Mouse (Mus musculus): ENCODE data around the gene Pgrmc1. TPM values are rescaled to one million over a fixed set of nuclear protein-coding genes. Genes with fewer than 3 reads are reported as not detected.
"Not testable (repeated sequence)": the region's sequence is repeated elsewhere in the genome, so short reads cannot be mapped to it uniquely, and the experiment has no call there.

The Pgrmc1 gene
- 618 and 663 TPM in 2 replicates for polyA plus RNA-seq (2015; fragmentation: Nextera tagmentation; extraction: Ambion mirVana)

- no peaks in the 10 kb centered on the region for H3K27me3 ChIP-seq (replicated peaks; ENCODE audit: control insufficient read depth, insufficient read depth, low read length)
- no peaks in the 10 kb centered on the region for H3K36me3 ChIP-seq (ENCODE audit: control insufficient read depth, insufficient read depth, low read length)
- H3K9ac ChIP-seq (ENCODE audit: low read depth, low read length) = peak within 1 kb of the TSS; percentile 82
- H3K9me3 ChIP-seq (ENCODE audit: control insufficient read depth, low read length) = no peaks in the 10 kb centered on the region
- peaks cover 5% of the 10 kb centered on the region for H3K4me1 ChIP-seq (ENCODE audit: control insufficient read depth, insufficient read depth, low read depth, low read length)
- 18% methylated on average over 24 of the region's 45 CpGs for WGBS
- H3K4me3 ChIP-seq (ENCODE audit: low read length) = peak within 1 kb of the TSS; percentile 66
- ATAC-seq = peak; percentile 95
- H3K27ac ChIP-seq (ENCODE audit: low read depth, low read length) = peak within 1 kb of the TSS; percentile 87
- H3K4me2 ChIP-seq (ENCODE audit: low read length) = peak within 1 kb of the TSS; percentile 62
Measured at GRCm38 (mm10) chrX:36597707-36598389, at the start of gene Pgrmc1. Gene Pgrmc1 (plus strand): TSS chrX:36598206.

GRCm38 (mm10) chrX:36548798-36549197 is 49.2 kb upstream of the Pgrmc1 start:
- WGBS = 74% methylated on average over 5 of the region's 5 CpGs

GRCm38 (mm10) chrX:36550906-36551305 is 47.1 kb upstream of the Pgrmc1 start:
- peak; percentile 71 for ATAC-seq
- no peaks in the 10 kb centered on the region for H3K4me1 ChIP-seq (ENCODE audit: control insufficient read depth, insufficient read depth, low read depth, low read length)
- H3K9me3 ChIP-seq (ENCODE audit: control insufficient read depth, low read length) = no peaks in the 10 kb centered on the region
- H3K4me2 ChIP-seq (ENCODE audit: low read length) = no peak overlapping the region
- 38% methylated on average over 5 of the region's 5 CpGs for WGBS
- H3K4me3 ChIP-seq (ENCODE audit: low read length) = no peak overlapping the region
- no peak overlapping the region for H3K27ac ChIP-seq (ENCODE audit: low read depth, low read length)
- no peak overlapping the region for H3K9ac ChIP-seq (ENCODE audit: low read depth, low read length)
- no peaks in the 10 kb centered on the region for H3K27me3 ChIP-seq (replicated peaks; ENCODE audit: control insufficient read depth, insufficient read depth, low read length)
- H3K36me3 ChIP-seq (ENCODE audit: control insufficient read depth, insufficient read depth, low read length) = no peaks in the 10 kb centered on the region

More at GRCm38 (mm10) chrX:36548798-36549197, 49.2 kb upstream of the Pgrmc1 start:
- no peak overlapping the region for H3K4me3 ChIP-seq (ENCODE audit: low read length)
- H3K9ac ChIP-seq (ENCODE audit: low read depth, low read length) = no peak overlapping the region
- H3K9me3 ChIP-seq (ENCODE audit: control insufficient read depth, low read length) = no peaks in the 10 kb centered on the region
- no peaks in the 10 kb centered on the region for H3K27me3 ChIP-seq (replicated peaks; ENCODE audit: control insufficient read depth, insufficient read depth, low read length)
- no peaks in the 10 kb centered on the region for H3K36me3 ChIP-seq (ENCODE audit: control insufficient read depth, insufficient read depth, low read length)
- no peak overlapping the region for H3K4me2 ChIP-seq (ENCODE audit: low read length)
- H3K4me1 ChIP-seq (ENCODE audit: control insufficient read depth, insufficient read depth, low read depth, low read length) = no peaks in the 10 kb centered on the region
- no peak overlapping the region for H3K27ac ChIP-seq (ENCODE audit: low read depth, low read length)
- ATAC-seq = no peak

GRCm38 (mm10) chrX:36551351-36551750 is 46.7 kb upstream of the Pgrmc1 start:
- Histone ChIP-seq H3K27me3 (replicated peaks; ENCODE audit: control insufficient read depth, insufficient read depth, low read length) (no peaks in the 10 kb centered on the region), H3K4me1 (ENCODE audit: control insufficient read depth, insufficient read depth, low read depth, low read length) (no peaks in the 10 kb centered on the region), H3K9ac (ENCODE audit: low read depth, low read length) (no peak overlapping the region), H3K9me3 (ENCODE audit: control insufficient read depth, low read length) (no peaks in the 10 kb centered on the region), H3K4me3 (ENCODE audit: low read length) (no peak overlapping the region), H3K36me3 (ENCODE audit: control insufficient read depth, insufficient read depth, low read length) (no peaks in the 10 kb centered on the region), H3K4me2 (ENCODE audit: low read length) (no peak overlapping the region), H3K27ac (ENCODE audit: low read depth, low read length) (no peak overlapping the region)
- 29% methylated on average over 6 of the region's 6 CpGs for WGBS
- ATAC-seq = no peak

GRCm38 (mm10) chrX:36552055-36552587 is 45.9 kb upstream of the Pgrmc1 start:
- Histone ChIP-seq H3K4me2 (ENCODE audit: low read length) (no peak overlapping the region), H3K27me3 (replicated peaks; ENCODE audit: control insufficient read depth, insufficient read depth, low read length) (no peaks in the 10 kb centered on the region), H3K36me3 (ENCODE audit: control insufficient read depth, insufficient read depth, low read length) (no peaks in the 10 kb centered on the region), H3K9me3 (ENCODE audit: control insufficient read depth, low read length) (no peaks in the 10 kb centered on the region), H3K4me1 (ENCODE audit: control insufficient read depth, insufficient read depth, low read depth, low read length) (no peaks in the 10 kb centered on the region), H3K9ac (ENCODE audit: low read depth, low read length) (no peak overlapping the region), H3K4me3 (ENCODE audit: low read length) (no peak overlapping the region), H3K27ac (ENCODE audit: low read depth, low read length) (no peak overlapping the region)
- peak; percentile 84 for ATAC-seq
- 43% methylated on average over 4 of the region's 5 CpGs for WGBS

- no peak for ATAC-seq
- Histone ChIP-seq H3K9ac (ENCODE audit: low read depth, low read length) (no peak overlapping the region), H3K27me3 (replicated peaks; ENCODE audit: control insufficient read depth, insufficient read depth, low read length) (no peaks in the 10 kb centered on the region), H3K27ac (ENCODE audit: low read depth, low read length) (no peak overlapping the region), H3K4me2 (ENCODE audit: low read length) (no peak overlapping the region), H3K9me3 (ENCODE audit: control insufficient read depth, low read length) (no peaks in the 10 kb centered on the region), H3K36me3 (ENCODE audit: control insufficient read depth, insufficient read depth, low read length) (no peaks in the 10 kb centered on the region), H3K4me1 (ENCODE audit: control insufficient read depth, insufficient read depth, low read depth, low read length) (no peaks in the 10 kb centered on the region), H3K4me3 (ENCODE audit: low read length) (no peak overlapping the region)
- WGBS = 71% methylated on average over 3 of the region's 3 CpGs
Measured at GRCm38 (mm10) chrX:36552715-36553114, 45.3 kb upstream of the Pgrmc1 start.

- H3K4me1 ChIP-seq (ENCODE audit: control insufficient read depth, insufficient read depth, low read depth, low read length); H3K9ac ChIP-seq (ENCODE audit: low read depth, low read length); H3K36me3 ChIP-seq (ENCODE audit: control insufficient read depth, insufficient read depth, low read length); H3K9me3 ChIP-seq (ENCODE audit: control insufficient read depth, low read length); H3K4me3 ChIP-seq (ENCODE audit: low read length); H3K4me2 ChIP-seq (ENCODE audit: low read length); H3K27me3 ChIP-seq (replicated peaks; ENCODE audit: control insufficient read depth, insufficient read depth, low read length); H3K27ac ChIP-seq (ENCODE audit: low read depth, low read length); ATAC-seq: not testable (repeated sequence)
- WGBS = 52% methylated on average over 2 of the region's 2 CpGs
Measured at GRCm38 (mm10) chrX:36555196-36555595, 42.8 kb upstream of the Pgrmc1 start.

GRCm38 (mm10) chrX:36560170-36560569 is 37.8 kb upstream of the Pgrmc1 start:
- H3K27ac ChIP-seq (ENCODE audit: low read depth, low read length) = no peak overlapping the region
- no peak overlapping the region for H3K4me3 ChIP-seq (ENCODE audit: low read length)
- no peaks in the 10 kb centered on the region for H3K27me3 ChIP-seq (replicated peaks; ENCODE audit: control insufficient read depth, insufficient read depth, low read length)
- no peaks in the 10 kb centered on the region for H3K4me1 ChIP-seq (ENCODE audit: control insufficient read depth, insufficient read depth, low read depth, low read length)
- no peak overlapping the region for H3K9ac ChIP-seq (ENCODE audit: low read depth, low read length)
- ATAC-seq = no peak
- H3K9me3 ChIP-seq (ENCODE audit: control insufficient read depth, low read length) = no peaks in the 10 kb centered on the region
- H3K36me3 ChIP-seq (ENCODE audit: control insufficient read depth, insufficient read depth, low read length) = no peaks in the 10 kb centered on the region
- H3K4me2 ChIP-seq (ENCODE audit: low read length) = no peak overlapping the region
- WGBS = 78% methylated on average over 4 of the region's 4 CpGs

GRCm38 (mm10) chrX:36561650-36562049 is 36.4 kb upstream of the Pgrmc1 start:
- H3K4me2 ChIP-seq (ENCODE audit: low read length) = peak overlapping the region; percentile 28
- H3K27me3 ChIP-seq (replicated peaks; ENCODE audit: control insufficient read depth, insufficient read depth, low read length) = no peaks in the 10 kb centered on the region
- no peaks in the 10 kb centered on the region for H3K36me3 ChIP-seq (ENCODE audit: control insufficient read depth, insufficient read depth, low read length)
- H3K4me1 ChIP-seq (ENCODE audit: control insufficient read depth, insufficient read depth, low read depth, low read length) = no peaks in the 10 kb centered on the region
- no peak for ATAC-seq
- no peak overlapping the region for H3K4me3 ChIP-seq (ENCODE audit: low read length)
- no peak overlapping the region for H3K9ac ChIP-seq (ENCODE audit: low read depth, low read length)
- 16% methylated on average over 7 of the region's 7 CpGs for WGBS
- no peaks in the 10 kb centered on the region for H3K9me3 ChIP-seq (ENCODE audit: control insufficient read depth, low read length)
- H3K27ac ChIP-seq (ENCODE audit: low read depth, low read length) = no peak overlapping the region
